Mouse (Mus musculus) lung, embryonic 16.5 days (tissue): ENCODE measurements around the gene 2010111I01Rik. TPM values are rescaled to one million over a fixed set of nuclear protein-coding genes. Genes with fewer than 3 reads are reported as not detected.
"Not testable (repeated sequence)": the region's sequence is repeated elsewhere in the genome, so short reads cannot be mapped to it uniquely, and the experiment has no call there.

Source experiments
- ATAC-seq: fragments of 200-750 bp; cut with Nextera tagmentation; 2 replicates; pipeline ENCODE4 v1.8.0; 2017; ENCODE audit warnings: low read depth, mild to moderate bottlenecking, moderate library complexity
- H3K27ac ChIP-seq: fragments of 300-500 bp; sonication (generic); 2 replicates; pipeline ENCODE4 v1.5.1; 2014; ENCODE audit warnings: mild to moderate bottlenecking, control low read depth, low read length
- H3K27me3 ChIP-seq: fragments of 300-500 bp; sonication (generic); 2 replicates; pipeline ENCODE4 v1.6.1; 2014; ENCODE audit warnings: low read depth, low read length, mixed read lengths; ENCODE audit not compliant: control insufficient read depth, insufficient read depth
- H3K36me3 ChIP-seq: fragments of 300-500 bp; sonication (generic); 2 replicates; pipeline ENCODE4 v1.6.1; 2014; ENCODE audit warnings: low read length; ENCODE audit not compliant: control insufficient read depth, insufficient read depth
- H3K4me1 ChIP-seq: fragments of 300-500 bp; sonication (generic); replicated peaks from 2 replicates; pipeline ENCODE4 v1.6.1; 2014; ENCODE audit warnings: low read length, mixed read lengths; ENCODE audit not compliant: control insufficient read depth, insufficient read depth
- H3K4me2 ChIP-seq: fragments of 300-500 bp; sonication (generic); 2 replicates; pipeline ENCODE4 v1.6.1; 2014; ENCODE audit warnings: low read depth, low read length, control low read depth
- H3K4me3 ChIP-seq: fragments of 300-500 bp; sonication (generic); 2 replicates; pipeline ENCODE4 v1.5.1; 2014; ENCODE audit warnings: mild to moderate bottlenecking, low read length, control low read depth
- H3K9ac ChIP-seq: fragments of 300-500 bp; sonication (generic); 2 replicates; pipeline ENCODE4 v1.6.1; 2014; ENCODE audit warnings: low read length, control low read depth
- H3K9me3 ChIP-seq: fragments of 300-500 bp; sonication (generic); 2 replicates; pipeline ENCODE4 v1.6.1; 2016; ENCODE audit warnings: low read length; ENCODE audit not compliant: control insufficient read depth
- WGBS: fragments of 180-500 bp; shearing (Covaris S2); extraction: QIAGEN DNeasy Blood & Tissue Kit; methylation state at CpG from one replicate; pipeline ENCODE4 v1.1.7; 2014; 5-methylcytosine and 5-hydroxymethylcytosine counted together
- polyA plus RNA-seq: library from polyadenylated mRNA; unstranded; fragments of >200 nt; fragmentation: Nextera tagmentation; extraction: Ambion mirVana; gene quantifications from 2 replicates; pipeline ENCODE4 v1.2.1, GENCODE M21; 2015

2010111I01Rik gene
- polyA plus RNA-seq, 1 experiment from 2014 or later = 129 TPM

DNA sequence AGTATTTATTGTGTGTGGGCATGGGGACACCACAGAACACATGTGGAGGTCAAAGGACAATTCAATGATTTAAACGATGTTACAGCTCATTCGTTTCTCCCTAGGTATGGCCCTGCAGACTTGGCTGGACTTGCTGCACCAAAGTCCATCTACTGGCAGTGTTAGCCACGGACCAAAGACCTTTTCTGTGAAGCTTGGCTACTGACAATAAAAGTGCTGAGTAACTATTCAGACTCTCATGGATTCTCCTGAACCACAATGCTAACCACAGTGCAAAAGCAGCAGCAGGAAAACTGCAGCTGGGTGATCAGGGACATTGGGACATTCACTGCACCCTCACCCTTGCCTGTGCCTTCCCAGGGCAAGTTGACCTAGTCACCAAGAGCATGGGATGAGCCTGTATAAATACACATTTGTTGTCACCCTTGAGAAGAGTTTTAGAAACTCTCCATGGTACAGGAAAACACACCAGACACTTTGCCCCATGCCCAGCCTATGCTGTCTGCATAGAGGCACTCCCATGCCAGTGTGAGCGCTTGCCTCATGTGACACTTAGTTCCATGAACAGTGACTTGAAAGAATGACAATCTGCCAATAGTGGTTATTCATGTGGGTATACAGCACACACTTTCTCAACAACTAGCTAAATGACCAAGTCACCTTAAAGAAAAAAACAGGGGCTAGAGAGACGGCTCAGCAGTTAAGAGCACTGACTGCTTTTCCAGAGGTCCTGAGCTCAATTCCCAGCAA is 381.0 kb downstream of the 2010111I01Rik start:
- 77% methylated on average over 5 of the region's 5 CpGs for WGBS
- no peak overlapping the region for H3K27ac ChIP-seq

DNA sequence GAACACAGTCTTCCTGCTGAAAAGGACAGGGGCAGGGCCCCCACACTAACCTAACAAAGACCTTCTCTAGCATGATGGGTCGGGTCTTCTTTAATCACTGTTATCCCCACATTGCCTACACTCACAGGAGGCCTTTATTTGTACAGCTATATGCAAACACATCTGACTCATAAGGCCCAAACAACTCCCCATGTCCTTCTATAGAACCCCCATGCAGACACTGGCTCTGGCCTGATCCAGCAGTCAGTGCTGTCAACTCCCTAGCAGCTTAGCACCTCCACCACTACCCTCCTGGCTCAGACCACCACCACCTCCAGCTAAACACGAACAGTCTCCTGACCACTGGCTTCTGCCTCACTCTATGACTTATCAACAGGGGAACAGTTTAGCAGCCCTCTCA is 382.9 kb downstream of the 2010111I01Rik start:
- Histone ChIP-seq H3K9ac (no peak overlapping the region), H3K27ac (no peak overlapping the region), H3K4me2 (no peak overlapping the region), H3K4me1 (no peaks in the 10 kb centered on the region), H3K9me3 (no peaks in the 10 kb centered on the region), H3K27me3 (no peaks in the 10 kb centered on the region), H3K36me3 (no peaks in the 10 kb centered on the region), H3K4me3 (no peak overlapping the region)
- ATAC-seq = no peak
- 57% methylated on average over 2 of the region's 2 CpGs for WGBS

More for the DNA sequence above, 381.0 kb downstream of the 2010111I01Rik start:
- Histone ChIP-seq H3K4me3 (no peak overlapping the region), H3K4me1 (no peaks in the 10 kb centered on the region), H3K36me3 (no peaks in the 10 kb centered on the region), H3K27me3 (no peaks in the 10 kb centered on the region), H3K4me2 (no peak overlapping the region), H3K9me3 (no peaks in the 10 kb centered on the region), H3K9ac (no peak overlapping the region)
- no peak for ATAC-seq

DNA sequence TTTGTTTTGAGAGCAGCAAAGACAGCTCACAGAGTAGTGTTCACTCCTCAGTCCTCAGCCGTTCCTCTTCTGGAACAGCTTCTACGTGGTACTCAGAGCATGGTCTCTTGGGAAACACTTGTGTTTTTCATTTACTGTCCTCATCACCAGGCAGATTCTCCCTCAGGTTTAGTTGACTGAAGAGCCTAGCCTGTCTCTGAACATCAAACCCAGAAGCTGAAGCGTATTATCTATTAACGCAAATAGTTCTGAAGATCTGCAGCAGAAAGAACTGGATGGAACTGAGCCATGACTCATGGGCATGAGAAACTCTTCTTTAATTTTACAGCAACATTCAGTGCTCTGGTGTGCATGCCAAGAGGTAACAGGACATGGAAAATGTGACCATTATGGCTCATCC is 385.4 kb downstream of the 2010111I01Rik start:
- Histone ChIP-seq H3K9ac (no peak overlapping the region), H3K27ac (no peak overlapping the region)
- no peak for ATAC-seq

DNA sequence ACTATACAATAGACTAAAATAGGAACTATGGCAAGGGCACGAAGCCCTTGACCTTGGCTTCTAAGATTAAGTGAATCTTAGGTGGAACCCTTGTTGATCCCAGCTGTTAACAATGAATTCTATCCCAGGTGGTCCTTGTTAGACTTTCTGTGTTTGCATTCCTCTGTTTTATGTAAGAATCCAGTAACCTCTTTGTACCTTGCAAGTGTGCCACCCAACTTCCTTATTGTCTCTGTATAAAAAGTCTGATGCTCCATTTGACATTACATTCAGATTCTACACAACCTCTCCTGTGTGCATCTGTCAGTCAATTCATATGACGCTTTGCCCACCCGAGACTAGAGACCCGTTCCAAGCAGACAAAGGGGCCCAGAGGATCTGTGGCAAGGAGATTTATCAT is 388.6 kb downstream of the 2010111I01Rik start:
- H3K36me3 ChIP-seq, H3K27ac ChIP-seq, H3K4me3 ChIP-seq, H3K4me1 ChIP-seq, H3K9ac ChIP-seq, H3K27me3 ChIP-seq, ATAC-seq, H3K9me3 ChIP-seq, H3K4me2 ChIP-seq: not testable (repeated sequence)
- WGBS = 79% methylated on average over 4 of the region's 4 CpGs

More for the DNA sequence above, 385.4 kb downstream of the 2010111I01Rik start:
- no peaks in the 10 kb centered on the region for H3K4me1 ChIP-seq
- no peaks in the 10 kb centered on the region for H3K27me3 ChIP-seq
- no peaks in the 10 kb centered on the region for H3K36me3 ChIP-seq
- WGBS = 82% methylated on average over 4 of the region's 4 CpGs
- H3K4me3 ChIP-seq = no peak overlapping the region
- H3K9me3 ChIP-seq = no peaks in the 10 kb centered on the region
- H3K4me2 ChIP-seq = no peak overlapping the region

DNA sequence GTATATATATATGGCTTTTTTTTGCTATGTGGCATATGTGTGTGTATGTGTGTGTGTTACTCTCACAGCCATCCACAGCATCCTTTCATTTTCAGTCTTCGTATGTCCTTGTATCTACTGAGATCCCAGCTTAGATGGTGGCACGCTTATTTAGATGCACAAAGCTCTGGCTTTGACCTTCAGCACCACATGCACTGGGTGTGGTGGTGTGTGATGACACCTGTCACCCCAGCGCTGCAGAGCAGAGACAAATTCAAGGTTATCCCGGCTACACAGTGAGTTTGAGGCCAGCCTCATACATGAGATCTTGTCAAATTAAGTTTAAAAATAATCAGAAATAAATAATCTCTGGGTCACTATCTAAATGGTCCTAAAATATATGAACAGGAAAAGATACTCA is 391.4 kb downstream of the 2010111I01Rik start:
- Histone ChIP-seq H3K9me3 (no peaks in the 10 kb centered on the region), H3K4me1 (no peaks in the 10 kb centered on the region; the same call in 1 of the 2 replicates), H3K27ac (no peak overlapping the region), H3K36me3 (no peaks in the 10 kb centered on the region), H3K9ac (no peak overlapping the region), H3K4me2 (no peak overlapping the region), H3K4me3 (no peak overlapping the region), H3K27me3 (no peaks in the 10 kb centered on the region)
- WGBS = 92% methylated on average over 4 of the region's 4 CpGs
- no peak for ATAC-seq

DNA sequence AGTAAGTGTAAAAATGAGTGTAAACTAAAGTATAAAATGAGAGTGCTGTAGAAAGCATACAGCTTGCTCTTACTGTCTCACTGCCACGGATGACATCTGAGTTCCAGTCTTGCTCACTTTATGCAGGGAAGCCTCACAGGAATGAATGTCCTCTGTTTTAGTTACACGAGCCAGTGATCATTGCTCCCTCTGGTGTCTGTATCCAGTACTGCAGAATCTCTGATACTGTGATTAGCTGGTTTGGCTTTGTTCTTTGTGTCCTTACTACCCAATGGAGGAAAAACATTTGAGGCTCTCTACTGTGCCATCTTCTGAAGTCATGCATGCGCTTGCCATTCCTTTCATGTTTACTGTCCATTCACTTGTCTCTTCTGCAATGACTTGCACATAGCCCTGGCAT is 391.9 kb downstream of the 2010111I01Rik start:
- 0 out of 2 replicates have a peak, but pooled peaks have one; percentile 39 for ATAC-seq
- Histone ChIP-seq H3K4me3 (no peak overlapping the region), H3K9me3 (no peaks in the 10 kb centered on the region), H3K27me3 (no peaks in the 10 kb centered on the region), H3K9ac (no peak overlapping the region), H3K36me3 (no peaks in the 10 kb centered on the region), H3K4me1 (no peaks in the 10 kb centered on the region; the same call in 1 of the 2 replicates), H3K4me2 (no peak overlapping the region), H3K27ac (no peak overlapping the region)
- 28% methylated on average over 3 of the region's 3 CpGs for WGBS

DNA sequence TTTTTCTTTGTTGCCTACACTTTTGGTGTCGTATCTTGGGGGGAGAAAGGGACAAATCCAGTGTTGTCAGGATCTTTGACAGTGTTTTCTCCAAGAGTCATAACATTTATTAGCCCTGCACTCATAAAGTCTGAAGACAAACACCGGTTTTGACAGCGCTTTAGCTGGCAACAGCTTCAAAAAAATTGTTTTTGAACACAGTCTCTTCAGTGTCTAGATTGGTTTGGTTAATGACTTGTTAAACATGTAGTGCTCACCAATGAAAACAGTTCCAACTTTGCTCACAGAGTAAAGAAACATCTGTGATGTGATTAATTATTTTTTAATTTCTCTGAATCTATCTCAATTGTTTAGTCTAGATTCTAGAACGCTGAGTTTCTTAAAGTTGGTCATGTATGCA is 394.7 kb downstream of the 2010111I01Rik start:
- no peak overlapping the region for H3K4me2 ChIP-seq
- H3K27me3 ChIP-seq = no peaks in the 10 kb centered on the region
- peak; percentile 71 for ATAC-seq
- no peak overlapping the region for H3K9ac ChIP-seq
- 47% methylated on average over 4 of the region's 4 CpGs for WGBS
- no peaks in the 10 kb centered on the region for H3K9me3 ChIP-seq
- no peaks in the 10 kb centered on the region; the same call in 1 of the 2 replicates for H3K4me1 ChIP-seq
- no peak overlapping the region for H3K4me3 ChIP-seq
- H3K27ac ChIP-seq = no peak overlapping the region
- H3K36me3 ChIP-seq = no peaks in the 10 kb centered on the region

DNA sequence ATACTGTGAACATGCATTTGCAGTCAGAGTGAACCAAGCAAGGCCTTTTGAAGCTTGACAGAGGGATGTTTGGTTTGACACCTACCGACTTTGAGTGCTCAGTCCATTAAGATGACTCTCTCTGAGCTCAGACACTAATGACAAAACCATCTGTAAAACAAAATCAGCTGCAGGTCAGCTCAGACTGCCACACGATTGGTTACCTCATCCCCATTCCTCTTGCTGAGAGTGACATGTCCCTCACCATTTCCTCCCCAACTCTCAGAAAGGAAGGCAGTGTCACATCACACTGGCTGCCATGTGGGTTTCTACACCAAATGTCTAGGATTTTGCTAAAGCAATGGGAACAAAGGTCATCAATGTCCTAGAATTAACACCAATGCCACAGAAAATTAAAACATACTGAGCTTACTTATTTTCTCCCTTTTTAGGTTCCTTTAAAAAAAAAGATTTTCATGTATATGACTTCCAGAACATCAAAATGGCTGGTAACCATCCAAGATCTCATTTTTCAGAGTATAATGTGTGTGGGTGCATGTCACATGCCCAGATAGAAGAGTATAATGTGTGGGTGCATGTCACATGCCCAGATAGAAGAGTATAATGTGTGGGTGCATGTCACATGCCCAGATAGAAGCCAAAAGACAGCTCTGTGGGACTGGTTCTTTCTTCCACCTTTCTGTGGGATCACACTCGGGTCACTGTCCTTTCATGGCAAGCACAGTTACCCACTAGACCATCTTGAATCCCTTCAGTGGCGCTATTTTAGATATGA is 395.6 kb downstream of the 2010111I01Rik start:
- Histone ChIP-seq H3K4me2 (no peak overlapping the region), H3K4me3 (no peak overlapping the region), H3K36me3 (no peaks in the 10 kb centered on the region), H3K4me1 (no peaks in the 10 kb centered on the region; the same call in 1 of the 2 replicates), H3K27me3 (no peaks in the 10 kb centered on the region), H3K9ac (no peak overlapping the region), H3K27ac (peak overlapping the region; percentile 55), H3K9me3 (no peaks in the 10 kb centered on the region)
- 50% methylated on average over 4 of the region's 4 CpGs for WGBS
- peak; percentile 34; the same call in 1 of the 2 replicates for ATAC-seq

DNA sequence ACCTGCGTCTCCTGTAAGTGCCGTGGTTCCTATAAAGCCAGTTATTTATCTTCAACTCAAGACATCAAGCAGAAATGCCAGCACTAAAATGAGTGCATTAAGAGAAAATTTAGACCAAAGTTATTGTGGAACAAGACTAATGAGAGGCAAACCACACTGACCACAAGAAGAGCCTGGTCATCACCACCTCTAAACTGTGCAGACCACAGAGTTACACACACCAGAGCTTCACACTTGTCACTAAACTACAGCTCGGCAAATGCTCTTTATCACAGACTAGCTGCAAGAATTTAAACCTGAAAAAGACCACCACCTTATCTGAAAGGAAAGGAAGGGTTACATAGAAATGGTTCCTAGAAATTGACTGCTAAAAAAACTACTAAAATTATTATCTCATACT is 397.1 kb downstream of the 2010111I01Rik start:
- WGBS = 62% methylated on average over 3 of the region's 3 CpGs
- Histone ChIP-seq H3K9me3 (no peaks in the 10 kb centered on the region), H3K36me3 (no peaks in the 10 kb centered on the region), H3K4me1 (no peaks in the 10 kb centered on the region; the same call in 1 of the 2 replicates), H3K27ac (no peak overlapping the region), H3K4me2 (no peak overlapping the region), H3K27me3 (no peaks in the 10 kb centered on the region), H3K9ac (no peak overlapping the region), H3K4me3 (no peak overlapping the region)
- no peak for ATAC-seq
